Mouse (Mus musculus): Measurements from ENCODE around the gene Trpm8. TPM values are rescaled to one million over a fixed set of nuclear protein-coding genes. Genes with fewer than 3 reads are reported as not detected.

The Trpm8 gene
- polyA plus RNA-seq, 1 experiment from 2014 or later = not detected

- no peak overlapping the region for H3K9ac ChIP-seq (ENCODE audit: low read length)
- H3K4me1 ChIP-seq (replicated peaks; ENCODE audit: control insufficient read depth, insufficient read depth, low read length) = no peaks in the 10 kb centered on the region
- no peak overlapping the region for H3K4me3 ChIP-seq (ENCODE audit: low read depth, low read length)
- H3K4me2 ChIP-seq (ENCODE audit: low read depth, low read length, severe bottlenecking) = no peak overlapping the region
- DNase-seq (ENCODE audit: low spot score) = no peak
- ATAC-seq (replicated peaks; ENCODE audit: low FRiP score) = no peak
- H3K27me3 ChIP-seq (ENCODE audit: control insufficient read depth, insufficient read depth, low read length) = no peaks in the 10 kb centered on the region
- H3K9me3 ChIP-seq (ENCODE audit: control insufficient read depth, low read length) = no peaks in the 10 kb centered on the region
- 90% methylated on average over 9 of the region's 9 CpGs for WGBS
- H3K27ac ChIP-seq (ENCODE audit: low read depth, low read length) = no peak overlapping the region
- no peaks in the 10 kb centered on the region for H3K36me3 ChIP-seq (ENCODE audit: control insufficient read depth, insufficient read depth, low read length)
These were observed 73.3 kb downstream of the Trpm8 start for GRCm38 (mm10) chr1:88350761-88351160.

GRCm38 (mm10) chr1:88355025-88355424 lies 77.6 kb downstream of the Trpm8 start:
- WGBS = 94% methylated on average over 12 of the region's 12 CpGs
- Histone ChIP-seq H3K27me3 (ENCODE audit: control insufficient read depth, insufficient read depth, low read length) (no peaks in the 10 kb centered on the region), H3K36me3 (ENCODE audit: control insufficient read depth, insufficient read depth, low read length) (no peaks in the 10 kb centered on the region), H3K9ac (ENCODE audit: low read length) (no peak overlapping the region), H3K27ac (ENCODE audit: low read depth, low read length) (no peak overlapping the region), H3K4me3 (ENCODE audit: low read depth, low read length) (no peak overlapping the region), H3K4me1 (replicated peaks; ENCODE audit: control insufficient read depth, insufficient read depth, low read length) (no peaks in the 10 kb centered on the region), H3K4me2 (ENCODE audit: low read depth, low read length, severe bottlenecking) (no peak overlapping the region), H3K9me3 (ENCODE audit: control insufficient read depth, low read length) (no peaks in the 10 kb centered on the region)
- ATAC-seq (replicated peaks; ENCODE audit: low FRiP score) (no peak), DNase-seq (ENCODE audit: low spot score) (no peak)

GRCm38 (mm10) chr1:88355681-88356080 lies 78.2 kb downstream of the Trpm8 start:
- Histone ChIP-seq H3K4me1 (replicated peaks; ENCODE audit: control insufficient read depth, insufficient read depth, low read length) (no peaks in the 10 kb centered on the region), H3K4me2 (ENCODE audit: low read depth, low read length, severe bottlenecking) (no peak overlapping the region), H3K9me3 (ENCODE audit: control insufficient read depth, low read length) (no peaks in the 10 kb centered on the region), H3K27me3 (ENCODE audit: control insufficient read depth, insufficient read depth, low read length) (no peaks in the 10 kb centered on the region), H3K9ac (ENCODE audit: low read length) (no peak overlapping the region), H3K36me3 (ENCODE audit: control insufficient read depth, insufficient read depth, low read length) (no peaks in the 10 kb centered on the region), H3K27ac (ENCODE audit: low read depth, low read length) (no peak overlapping the region), H3K4me3 (ENCODE audit: low read depth, low read length) (no peak overlapping the region)
- 83% methylated on average over 3 of the region's 3 CpGs for WGBS
- no peak for ATAC-seq (replicated peaks; ENCODE audit: low FRiP score)
- no peak for DNase-seq (ENCODE audit: low spot score)

- H3K9ac ChIP-seq (ENCODE audit: low read length) = no peak overlapping the region
- 86% methylated on average over 6 of the region's 6 CpGs for WGBS
These were observed 79.2 kb downstream of the Trpm8 start for GRCm38 (mm10) chr1:88356616-88357015.

GRCm38 (mm10) chr1:88357458-88358090 lies 80.1 kb downstream of the Trpm8 start:
- H3K27me3 ChIP-seq (ENCODE audit: control insufficient read depth, insufficient read depth, low read length) = no peaks in the 10 kb centered on the region
- 59% methylated on average over 6 of the region's 6 CpGs for WGBS

More at GRCm38 (mm10) chr1:88356616-88357015, 79.2 kb downstream of the Trpm8 start:
- no peak for DNase-seq (ENCODE audit: low spot score)
- H3K27ac ChIP-seq (ENCODE audit: low read depth, low read length) = no peak overlapping the region
- ATAC-seq (replicated peaks; ENCODE audit: low FRiP score) = no peak
- no peaks in the 10 kb centered on the region for H3K27me3 ChIP-seq (ENCODE audit: control insufficient read depth, insufficient read depth, low read length)
- no peak overlapping the region for H3K4me2 ChIP-seq (ENCODE audit: low read depth, low read length, severe bottlenecking)
- H3K4me3 ChIP-seq (ENCODE audit: low read depth, low read length) = no peak overlapping the region
- no peaks in the 10 kb centered on the region for H3K4me1 ChIP-seq (replicated peaks; ENCODE audit: control insufficient read depth, insufficient read depth, low read length)
- H3K9me3 ChIP-seq (ENCODE audit: control insufficient read depth, low read length) = no peaks in the 10 kb centered on the region
- H3K36me3 ChIP-seq (ENCODE audit: control insufficient read depth, insufficient read depth, low read length) = no peaks in the 10 kb centered on the region

GRCm38 (mm10) chr1:88358102-88358654 lies 80.7 kb downstream of the Trpm8 start:
- no peak overlapping the region for H3K9ac ChIP-seq (ENCODE audit: low read length)

More at GRCm38 (mm10) chr1:88357458-88358090, 80.1 kb downstream of the Trpm8 start:
- Histone ChIP-seq H3K4me3 (ENCODE audit: low read depth, low read length) (no peak overlapping the region), H3K4me1 (replicated peaks; ENCODE audit: control insufficient read depth, insufficient read depth, low read length) (no peaks in the 10 kb centered on the region), H3K4me2 (ENCODE audit: low read depth, low read length, severe bottlenecking) (no peak overlapping the region), H3K27ac (ENCODE audit: low read depth, low read length) (no peak overlapping the region), H3K9ac (ENCODE audit: low read length) (no peak overlapping the region), H3K9me3 (ENCODE audit: control insufficient read depth, low read length) (no peaks in the 10 kb centered on the region), H3K36me3 (ENCODE audit: control insufficient read depth, insufficient read depth, low read length) (no peaks in the 10 kb centered on the region)
- ATAC-seq (replicated peaks; ENCODE audit: low FRiP score) (peak; percentile 44), DNase-seq (ENCODE audit: low spot score) (peak; percentile 77)

GRCm38 (mm10) chr1:88361085-88361484 lies 83.6 kb downstream of the Trpm8 start:
- Histone ChIP-seq H3K27ac (ENCODE audit: low read depth, low read length) (no peak overlapping the region), H3K9me3 (ENCODE audit: control insufficient read depth, low read length) (no peaks in the 10 kb centered on the region), H3K9ac (ENCODE audit: low read length) (no peak overlapping the region), H3K36me3 (ENCODE audit: control insufficient read depth, insufficient read depth, low read length) (no peaks in the 10 kb centered on the region), H3K4me3 (ENCODE audit: low read depth, low read length) (no peak overlapping the region), H3K4me2 (ENCODE audit: low read depth, low read length, severe bottlenecking) (no peak overlapping the region), H3K4me1 (replicated peaks; ENCODE audit: control insufficient read depth, insufficient read depth, low read length) (no peaks in the 10 kb centered on the region), H3K27me3 (ENCODE audit: control insufficient read depth, insufficient read depth, low read length) (no peaks in the 10 kb centered on the region)
- WGBS = 54% methylated on average over 4 of the region's 4 CpGs
- DNase-seq (ENCODE audit: low spot score) = no peak
- ATAC-seq (replicated peaks; ENCODE audit: low FRiP score) = no peak

More at GRCm38 (mm10) chr1:88358102-88358654, 80.7 kb downstream of the Trpm8 start:
- WGBS = 88% methylated on average over 7 of the region's 7 CpGs
- Histone ChIP-seq H3K4me1 (replicated peaks; ENCODE audit: control insufficient read depth, insufficient read depth, low read length) (no peaks in the 10 kb centered on the region), H3K9me3 (ENCODE audit: control insufficient read depth, low read length) (no peaks in the 10 kb centered on the region), H3K36me3 (ENCODE audit: control insufficient read depth, insufficient read depth, low read length) (no peaks in the 10 kb centered on the region), H3K27ac (ENCODE audit: low read depth, low read length) (no peak overlapping the region), H3K4me3 (ENCODE audit: low read depth, low read length) (no peak overlapping the region), H3K27me3 (ENCODE audit: control insufficient read depth, insufficient read depth, low read length) (no peaks in the 10 kb centered on the region), H3K4me2 (ENCODE audit: low read depth, low read length, severe bottlenecking) (no peak overlapping the region)
- ATAC-seq (replicated peaks; ENCODE audit: low FRiP score) (no peak), DNase-seq (ENCODE audit: low spot score) (no peak)

- no peak for DNase-seq (ENCODE audit: low spot score)
- Histone ChIP-seq H3K4me1 (replicated peaks; ENCODE audit: control insufficient read depth, insufficient read depth, low read length) (no peaks in the 10 kb centered on the region), H3K9me3 (ENCODE audit: control insufficient read depth, low read length) (no peaks in the 10 kb centered on the region), H3K36me3 (ENCODE audit: control insufficient read depth, insufficient read depth, low read length) (no peaks in the 10 kb centered on the region), H3K27me3 (ENCODE audit: control insufficient read depth, insufficient read depth, low read length) (no peaks in the 10 kb centered on the region), H3K27ac (ENCODE audit: low read depth, low read length) (no peak overlapping the region), H3K4me2 (ENCODE audit: low read depth, low read length, severe bottlenecking) (no peak overlapping the region), H3K9ac (ENCODE audit: low read length) (no peak overlapping the region), H3K4me3 (ENCODE audit: low read depth, low read length) (no peak overlapping the region)
- 79% methylated on average over 11 of the region's 11 CpGs for WGBS
- no peak for ATAC-seq (replicated peaks; ENCODE audit: low FRiP score)
These were observed 89.6 kb downstream of the Trpm8 start for GRCm38 (mm10) chr1:88366881-88367644.

Measured in forebrain, embryonic 11.5 days (tissue).